Mouse (Mus musculus): ENCODE results near the gene Rbak.
"Not testable (repeated sequence)": the region's sequence is repeated elsewhere in the genome, so short reads cannot be mapped to it uniquely, and the experiment has no call there.

The Rbak gene

DNA sequence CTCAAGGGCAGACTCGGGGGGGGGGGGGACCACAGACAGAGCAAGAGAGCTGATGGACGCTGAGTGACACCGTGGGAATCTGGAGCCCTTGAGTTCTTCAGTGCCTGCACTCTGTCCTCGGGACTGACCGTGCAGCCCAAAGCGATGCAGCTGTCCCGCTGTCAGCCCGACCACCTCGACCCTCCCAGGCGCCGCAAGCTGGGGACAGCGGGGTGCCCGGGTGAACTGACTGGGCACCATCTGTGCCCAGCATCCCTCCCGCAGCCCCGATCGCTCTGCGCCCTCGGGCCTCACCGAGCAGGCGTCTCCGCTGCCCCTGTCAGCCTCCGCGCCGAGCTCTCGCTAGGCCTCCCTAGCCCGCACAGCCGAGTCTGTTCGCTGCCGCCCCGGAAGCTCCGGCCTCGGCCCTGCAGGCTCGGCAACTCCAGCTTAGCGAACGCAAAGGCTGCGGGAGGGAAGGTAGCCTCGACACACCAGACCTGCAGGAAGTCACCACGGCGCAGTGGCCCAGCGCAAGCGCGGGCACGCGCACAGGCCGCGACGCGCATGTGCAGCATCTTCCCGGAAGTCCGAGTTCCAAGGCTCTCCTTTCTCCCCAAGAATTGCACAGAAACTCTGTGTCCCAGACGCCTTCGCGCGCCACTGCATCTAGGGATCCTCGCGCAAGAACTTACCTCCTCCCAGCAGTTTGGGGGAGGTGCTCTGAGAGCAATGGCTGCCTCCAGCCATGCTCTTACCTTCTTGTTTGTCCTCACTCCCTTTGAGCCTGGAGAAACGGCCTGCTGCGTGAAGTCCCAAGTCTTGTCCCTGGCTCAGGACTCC lies at the start of gene Rbak, which contains the start of gene Spdye4b:
TSS of gene Rbak (minus strand) at position 521 of the 822 bp plus-strand sequence.
TSS of gene Spdye4b (plus strand) at position 763 of the 822 bp plus-strand sequence.
- DNase-seq (ENCODE audit: low spot score) = peak; percentile 62

DNA sequence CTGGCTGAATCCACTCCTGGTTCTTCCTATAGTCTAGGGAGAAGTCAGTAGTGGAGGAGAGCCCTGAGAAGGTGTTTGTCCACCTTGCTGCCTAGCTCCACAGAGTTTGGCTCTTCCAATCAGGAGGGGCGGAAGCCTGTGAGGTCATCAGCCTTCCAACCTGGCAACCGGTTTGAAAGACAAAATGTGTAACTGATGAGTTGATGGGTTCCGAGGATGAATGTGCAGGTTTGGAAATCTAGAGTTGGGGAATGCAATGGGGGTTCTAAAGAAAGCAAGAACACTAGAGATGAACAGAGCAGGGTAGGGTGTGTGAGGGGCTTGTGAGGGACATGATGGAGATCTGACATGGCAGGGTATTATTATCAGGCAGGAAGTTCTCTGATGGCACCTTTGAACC lies 46.2 kb upstream of the Rbak start, which contains the start of gene Spdye4a:
TSS of gene Spdye4a (minus strand) at position 101 of the 400 bp plus-strand sequence.
- no peak for DNase-seq (ENCODE audit: low spot score)

GRCm38 (mm10) chr5:143222287-143222686 lies 41.7 kb upstream of the Rbak start:
- no peak for DNase-seq (ENCODE audit: low spot score)

GRCm38 (mm10) chr5:143220996-143221395 lies 40.4 kb upstream of the Rbak start:
- no peak for DNase-seq (ENCODE audit: low spot score)

- DNase-seq (ENCODE audit: low spot score) = no peak
These were observed 33.3 kb upstream of the Rbak start for GRCm38 (mm10) chr5:143213832-143214231.

GRCm38 (mm10) chr5:143205015-143205414 lies 24.4 kb upstream of the Rbak start:
- DNase-seq (ENCODE audit: low spot score) = no peak

- no peak for DNase-seq (ENCODE audit: low spot score)
These were observed 15.9 kb upstream of the Rbak start for GRCm38 (mm10) chr5:143196506-143196905.

DNA sequence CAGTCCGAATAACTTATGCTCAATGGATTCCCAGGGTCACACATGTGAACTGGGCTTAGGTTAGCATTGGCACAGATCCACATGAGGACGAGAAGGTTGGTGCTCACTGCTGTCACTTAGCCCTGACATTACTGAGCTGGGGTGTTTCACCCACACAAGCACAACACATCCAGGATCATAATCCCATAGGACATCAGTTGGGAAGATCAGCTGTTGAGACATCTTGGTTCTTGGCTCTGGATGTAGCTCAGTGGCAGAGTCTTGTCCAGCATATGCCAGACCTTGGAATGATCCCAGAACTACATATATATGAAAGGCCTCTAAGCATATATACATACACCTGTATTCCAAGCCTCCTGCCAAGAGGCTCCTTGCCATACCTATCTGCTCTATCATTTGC lies 14.6 kb upstream of the Rbak start:
- no peak for DNase-seq (ENCODE audit: low spot score)

DNA sequence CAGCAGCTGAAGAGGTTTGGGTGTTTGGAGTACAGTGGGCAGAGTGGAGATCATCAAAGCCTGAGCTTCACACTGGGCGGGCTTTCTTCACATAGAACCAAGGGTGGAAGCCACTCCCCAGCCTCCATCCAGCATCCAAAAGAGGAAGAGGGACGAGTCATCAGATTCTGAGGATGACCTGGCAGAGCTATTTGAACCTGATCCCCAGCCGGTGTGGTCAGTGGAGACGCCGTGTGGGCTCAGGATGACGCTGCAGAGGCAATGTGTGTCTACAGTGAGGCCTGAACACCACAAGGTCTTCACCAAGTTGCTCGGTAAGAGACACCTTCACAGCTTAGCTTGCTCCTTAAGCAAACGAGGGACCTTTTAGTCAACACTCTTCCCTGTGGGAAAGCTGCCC lies 14.2 kb upstream of the Rbak start:
- not testable (repeated sequence) for DNase-seq (ENCODE audit: low spot score)

- no peak for DNase-seq (ENCODE audit: low spot score)
These were observed 12.2 kb upstream of the Rbak start for GRCm38 (mm10) chr5:143192806-143193205.

DNA sequence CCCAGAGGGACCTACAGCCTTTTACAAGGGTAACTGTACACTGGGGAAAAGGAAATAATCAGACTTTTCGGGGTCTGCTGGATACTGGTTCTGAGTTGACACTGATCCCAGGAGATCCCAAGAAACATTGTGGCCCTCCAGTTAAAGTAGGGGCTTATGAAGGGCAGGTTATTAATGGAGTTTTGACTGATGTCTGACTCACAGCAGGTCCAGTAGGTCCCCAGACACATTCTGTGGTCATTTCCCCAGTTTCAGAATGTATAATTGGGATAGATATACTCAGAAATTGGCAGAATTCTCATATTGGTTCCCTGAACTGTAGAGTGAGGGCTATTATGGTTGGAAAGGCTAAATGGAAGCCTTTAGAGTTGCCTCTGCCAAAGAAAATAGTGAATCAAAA lies 7.4 kb upstream of the Rbak start:
- DNase-seq (ENCODE audit: low spot score) = not testable (repeated sequence)

GRCm38 (mm10) chr5:143179179-143179578 lies 1.4 kb downstream of the Rbak start:
- no peak for DNase-seq (ENCODE audit: low spot score)

GRCm38 (mm10) chr5:143177541-143178200 lies 2.9 kb downstream of the Rbak start:
- DNase-seq (ENCODE audit: low spot score) = no peak

DNA sequence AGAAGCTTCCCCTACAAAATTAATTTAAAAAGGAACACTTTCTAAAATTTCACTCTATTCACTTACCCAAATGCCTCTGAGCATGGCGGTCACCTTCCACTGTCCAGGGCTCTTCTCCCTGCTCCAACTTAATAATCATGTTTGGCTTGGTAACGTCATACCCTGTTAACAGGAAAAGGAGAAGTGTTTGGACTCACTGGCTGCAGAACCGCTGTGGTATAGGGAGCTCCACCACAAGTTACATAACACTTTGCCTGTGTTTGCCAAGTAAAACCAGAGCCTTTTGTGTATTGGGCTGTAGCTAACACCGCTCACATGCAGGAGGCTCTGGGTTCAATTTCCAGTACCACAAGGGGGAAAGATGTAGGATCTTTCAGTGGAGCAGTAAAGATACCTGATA lies 4.6 kb downstream of the Rbak start:
- DNase-seq (ENCODE audit: low spot score) = no peak

DNA sequence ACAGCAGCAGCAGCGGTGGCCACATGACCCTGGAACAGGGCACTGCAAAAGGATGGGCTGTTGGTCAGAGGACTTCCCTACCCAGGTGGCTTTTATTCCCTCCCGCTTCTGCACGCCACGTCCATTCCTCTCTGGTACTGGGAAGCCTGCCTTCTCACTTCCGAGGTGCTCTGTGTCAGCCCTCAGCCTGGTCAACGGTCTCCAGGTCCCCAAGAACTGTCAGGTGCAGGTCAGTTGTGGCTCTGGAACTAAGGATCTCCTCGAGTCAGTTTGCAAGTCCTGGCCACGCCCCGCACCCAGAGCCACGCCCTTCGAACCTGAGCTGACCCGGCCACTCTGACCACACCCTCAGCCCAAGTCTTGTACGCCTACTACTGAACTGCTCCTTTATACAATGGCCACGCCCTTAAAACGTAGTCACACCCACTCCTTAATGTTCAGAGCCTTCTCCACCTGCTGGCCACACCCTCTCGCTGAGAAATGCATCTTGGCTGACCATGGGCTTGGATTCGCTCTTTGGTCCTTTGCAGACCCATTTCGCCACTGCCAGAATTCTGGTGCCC lies 15.0 kb downstream of the Rbak start:
- DNase-seq (ENCODE audit: low spot score) = no peak

- DNase-seq (ENCODE audit: low spot score) = no peak
These were observed 25.0 kb downstream of the Rbak start for GRCm38 (mm10) chr5:143155534-143155933.

DNA sequence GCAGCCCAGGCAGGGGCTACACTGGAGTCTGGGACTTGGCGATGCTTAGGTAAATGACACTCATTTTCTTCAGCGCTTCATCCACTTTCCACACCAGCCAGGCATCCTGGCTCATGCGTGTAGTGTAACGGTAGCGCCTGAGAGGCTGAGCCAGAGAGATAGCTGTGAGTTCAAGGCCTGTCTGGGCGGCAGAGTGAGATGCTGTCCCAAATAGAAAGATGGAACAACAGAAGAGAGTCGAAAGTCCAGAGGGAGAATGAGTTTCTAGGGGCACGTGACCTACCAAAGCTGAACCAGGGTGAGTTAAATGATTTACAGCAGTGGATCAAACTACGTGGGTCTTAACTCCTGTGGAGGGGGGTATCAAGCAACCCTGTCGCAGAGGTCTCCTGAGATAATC lies 26.8 kb downstream of the Rbak start:
- DNase-seq (ENCODE audit: low spot score) = no peak

- DNase-seq (ENCODE audit: low spot score) = no peak
These were observed 30.5 kb downstream of the Rbak start for GRCm38 (mm10) chr5:143150044-143150443.

GRCm38 (mm10) chr5:143149536-143149935 lies 31.0 kb downstream of the Rbak start:
- no peak for DNase-seq (ENCODE audit: low spot score)

DNA sequence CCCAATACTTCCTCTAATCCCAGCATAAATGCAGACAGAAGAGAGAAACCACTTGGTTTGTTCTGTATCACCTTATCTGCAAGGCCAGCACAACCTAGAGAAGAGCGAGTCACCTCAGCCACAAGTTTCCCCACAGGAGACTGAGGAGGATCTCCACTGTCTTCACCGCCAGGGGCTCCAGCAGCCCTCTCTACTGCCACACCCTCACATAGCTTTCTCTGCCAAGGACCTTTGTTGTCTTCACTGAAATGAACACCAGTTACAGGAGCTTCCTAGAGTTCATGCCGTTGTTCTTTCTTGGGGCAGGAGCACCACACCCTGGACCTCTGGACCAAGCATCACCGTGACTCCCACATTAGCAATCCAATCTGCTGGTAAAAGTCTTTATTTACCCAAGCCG lies 31.9 kb downstream of the Rbak start:
- no peak for DNase-seq (ENCODE audit: low spot score)

DNA sequence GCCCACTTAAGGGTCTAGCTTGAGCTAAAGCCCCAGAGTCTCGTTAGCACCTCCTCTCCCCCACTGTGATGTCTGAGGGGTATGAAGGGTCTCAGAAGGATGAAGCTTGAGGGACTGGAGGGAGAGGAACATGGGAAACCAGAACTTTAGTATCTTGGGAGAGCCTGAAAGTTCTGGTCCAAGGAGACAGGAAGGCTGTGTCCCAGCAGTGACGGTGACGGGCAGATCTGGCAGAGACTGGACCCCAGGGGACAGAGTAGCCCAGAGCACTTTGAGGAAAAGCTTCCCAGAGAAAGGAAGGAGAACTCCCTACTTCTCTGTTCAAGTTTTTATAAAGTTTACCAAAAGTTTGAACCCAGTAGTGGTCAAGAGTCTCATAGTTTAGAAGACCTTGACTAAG lies 33.1 kb downstream of the Rbak start, which contains the start of gene Olfr718-ps1:
TSS of gene Olfr718-ps1 (minus strand) at position 101 of the 400 bp plus-strand sequence.
- DNase-seq (ENCODE audit: low spot score) = no peak

- DNase-seq (ENCODE audit: low spot score) = no peak
These were observed 43.0 kb downstream of the Rbak start for GRCm38 (mm10) chr5:143137580-143137979.

GRCm38 (mm10) chr5:143135042-143135441 lies 45.5 kb downstream of the Rbak start:
- no peak for DNase-seq (ENCODE audit: low spot score)
